Mouse (Mus musculus): ENCODE data around the gene Atad5. TPM values are rescaled to one million over a fixed set of nuclear protein-coding genes. Genes with fewer than 3 reads are reported as not detected.

Gene Atad5
- total and polyA plus RNA-seq, 2 experiments from 2014 or later = 3.3 to 4.7 TPM

- no peaks in the 10 kb centered on the region for H3K36me3 ChIP-seq (ENCODE audit: insufficient read depth, low read length)
- H3K27ac ChIP-seq = no peak overlapping the region
- no peaks in the 10 kb centered on the region for H3K4me1 ChIP-seq (ENCODE audit: insufficient read depth, low read length)
- no peak for TF ChIP-seq CTCF (IDR thresholded peaks at IDR 0.05; ENCODE audit: low read depth)
- no peak overlapping the region for H3K4me3 ChIP-seq (ENCODE audit: low read length)
- H3K4me2 ChIP-seq (ENCODE audit: low read depth, low read length) = no peak overlapping the region
- no peak overlapping the region for H3K9ac ChIP-seq (replicated peaks; ENCODE audit: low read length)
- H3K27me3 ChIP-seq (ENCODE audit: insufficient read depth, low read length) = no peaks in the 10 kb centered on the region
- DNase-seq (ENCODE audit: low spot score) (no peak), ATAC-seq (no peak)
- 75% methylated on average over 7 of the region's 7 CpGs for WGBS
- H3K9me3 ChIP-seq (ENCODE audit: low read length) = no peaks in the 10 kb centered on the region
Measured at GRCm38 (mm10) chr11:80163362-80164116, 74.3 kb downstream of the Atad5 start.

- no peak overlapping the region for H3K9ac ChIP-seq (replicated peaks; ENCODE audit: low read length)
- no peaks in the 10 kb centered on the region for H3K4me1 ChIP-seq (ENCODE audit: insufficient read depth, low read length)
- no peaks in the 10 kb centered on the region for H3K9me3 ChIP-seq (ENCODE audit: low read length)
- H3K27me3 ChIP-seq (ENCODE audit: insufficient read depth, low read length) = no peaks in the 10 kb centered on the region
- H3K27ac ChIP-seq = no peak overlapping the region
- DNase-seq (ENCODE audit: low spot score) = no peak
- H3K4me3 ChIP-seq (ENCODE audit: low read length) = no peak overlapping the region
- no peak for ATAC-seq
- H3K4me2 ChIP-seq (ENCODE audit: low read depth, low read length) = no peak overlapping the region
- no peaks in the 10 kb centered on the region for H3K36me3 ChIP-seq (ENCODE audit: insufficient read depth, low read length)
- 47% methylated on average over 2 of the region's 2 CpGs for WGBS
- TF ChIP-seq CTCF (IDR thresholded peaks at IDR 0.05; ENCODE audit: low read depth) = no peak
Measured at GRCm38 (mm10) chr11:80164224-80164623, 75.0 kb downstream of the Atad5 start.

DNA sequence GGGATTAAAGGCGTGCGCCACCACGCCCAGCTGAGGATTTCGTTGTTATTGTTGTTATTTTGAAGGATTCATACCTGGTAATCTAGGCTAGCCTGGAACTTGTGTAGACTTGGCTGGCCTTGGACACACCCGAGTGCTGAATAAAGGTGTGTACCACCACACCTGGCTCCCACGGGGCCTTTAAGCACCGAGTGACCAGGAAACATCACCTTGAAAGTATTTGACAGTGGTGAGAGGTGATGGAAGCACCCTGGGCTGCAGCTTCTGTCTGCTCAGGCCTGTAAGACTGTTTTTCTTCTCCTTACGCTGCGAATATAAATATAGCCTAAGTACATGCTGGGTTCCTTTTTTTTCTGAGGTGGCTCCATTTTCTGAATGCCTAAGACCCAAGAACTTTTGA lies 78.9 kb downstream of the Atad5 start:
- TF ChIP-seq CTCF (IDR thresholded peaks at IDR 0.05; ENCODE audit: low read depth) = no peak

GRCm38 (mm10) chr11:80168611-80169249 lies 79.5 kb downstream of the Atad5 start:
- Histone ChIP-seq H3K9me3 (ENCODE audit: low read length) (no peaks in the 10 kb centered on the region), H3K4me1 (ENCODE audit: insufficient read depth, low read length) (no peaks in the 10 kb centered on the region), H3K36me3 (ENCODE audit: insufficient read depth, low read length) (no peaks in the 10 kb centered on the region), H3K9ac (replicated peaks; ENCODE audit: low read length) (no peak overlapping the region), H3K27me3 (ENCODE audit: insufficient read depth, low read length) (no peaks in the 10 kb centered on the region), H3K4me2 (ENCODE audit: low read depth, low read length) (no peak overlapping the region), H3K4me3 (ENCODE audit: low read length) (no peak overlapping the region), H3K27ac (no peak overlapping the region)
- DNase-seq (ENCODE audit: low spot score) (no peak), ATAC-seq (no peak)
- TF ChIP-seq CTCF (IDR thresholded peaks at IDR 0.05; ENCODE audit: low read depth) = no peak
- 82% methylated on average over 4 of the region's 4 CpGs for WGBS

More for the DNA sequence above, 78.9 kb downstream of the Atad5 start:
- ATAC-seq (no peak), DNase-seq (ENCODE audit: low spot score) (no peak)
- Histone ChIP-seq H3K4me3 (ENCODE audit: low read length) (no peak overlapping the region), H3K4me2 (ENCODE audit: low read depth, low read length) (no peak overlapping the region), H3K4me1 (ENCODE audit: insufficient read depth, low read length) (no peaks in the 10 kb centered on the region), H3K27me3 (ENCODE audit: insufficient read depth, low read length) (no peaks in the 10 kb centered on the region), H3K9ac (replicated peaks; ENCODE audit: low read length) (no peak overlapping the region), H3K36me3 (ENCODE audit: insufficient read depth, low read length) (no peaks in the 10 kb centered on the region), H3K9me3 (ENCODE audit: low read length) (no peaks in the 10 kb centered on the region), H3K27ac (no peak overlapping the region)
- WGBS = 92% methylated on average over 9 of the region's 9 CpGs

- H3K27me3 ChIP-seq (ENCODE audit: insufficient read depth, low read length) = no peaks in the 10 kb centered on the region
- TF ChIP-seq CTCF (IDR thresholded peaks at IDR 0.05; ENCODE audit: low read depth) = no peak
- no peak overlapping the region for H3K27ac ChIP-seq
- H3K4me3 ChIP-seq (ENCODE audit: low read length) = no peak overlapping the region
- no peak for DNase-seq (ENCODE audit: low spot score)
- H3K9ac ChIP-seq (replicated peaks; ENCODE audit: low read length) = no peak overlapping the region
- 83% methylated on average over 3 of the region's 3 CpGs for WGBS
- no peak for ATAC-seq
- H3K4me2 ChIP-seq (ENCODE audit: low read depth, low read length) = no peak overlapping the region
- H3K36me3 ChIP-seq (ENCODE audit: insufficient read depth, low read length) = no peaks in the 10 kb centered on the region
- H3K4me1 ChIP-seq (ENCODE audit: insufficient read depth, low read length) = no peaks in the 10 kb centered on the region
- H3K9me3 ChIP-seq (ENCODE audit: low read length) = no peaks in the 10 kb centered on the region
Measured at GRCm38 (mm10) chr11:80169629-80170028, 80.4 kb downstream of the Atad5 start.

GRCm38 (mm10) chr11:80170351-80170750 lies 81.2 kb downstream of the Atad5 start:
- Histone ChIP-seq H3K27me3 (ENCODE audit: insufficient read depth, low read length) (no peaks in the 10 kb centered on the region), H3K4me3 (ENCODE audit: low read length) (no peak overlapping the region), H3K9ac (replicated peaks; ENCODE audit: low read length) (no peak overlapping the region), H3K9me3 (ENCODE audit: low read length) (no peaks in the 10 kb centered on the region), H3K4me2 (ENCODE audit: low read depth, low read length) (no peak overlapping the region), H3K27ac (no peak overlapping the region), H3K4me1 (ENCODE audit: insufficient read depth, low read length) (no peaks in the 10 kb centered on the region), H3K36me3 (ENCODE audit: insufficient read depth, low read length) (no peaks in the 10 kb centered on the region)
- TF ChIP-seq CTCF (IDR thresholded peaks at IDR 0.05; ENCODE audit: low read depth) = no peak
- WGBS = 76% methylated on average over 5 of the region's 5 CpGs
- ATAC-seq = no peak
- DNase-seq (ENCODE audit: low spot score) = no peak

DNA sequence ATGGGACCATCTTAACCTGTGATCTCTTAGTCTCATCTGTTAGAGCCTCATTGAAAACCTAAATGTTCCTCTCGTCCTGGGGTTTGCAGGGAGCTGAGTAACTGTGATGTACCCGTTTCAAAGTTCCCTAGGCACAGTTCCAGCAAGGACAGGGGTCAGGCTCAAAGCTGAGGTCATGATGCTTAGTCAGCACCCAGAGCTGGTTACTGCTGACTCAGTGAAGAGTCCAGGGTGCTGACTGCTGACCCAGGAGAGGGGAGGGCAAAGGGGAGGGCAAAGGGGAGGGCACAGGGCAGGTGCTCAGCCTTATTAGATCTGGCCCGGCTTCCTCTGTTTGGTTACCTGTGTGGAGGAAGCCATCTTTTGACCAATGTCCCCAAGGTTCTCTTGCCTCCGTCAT lies 82.7 kb downstream of the Atad5 start:
- Histone ChIP-seq H3K9ac (replicated peaks; ENCODE audit: low read length) (no peak overlapping the region), H3K4me1 (ENCODE audit: insufficient read depth, low read length) (no peaks in the 10 kb centered on the region), H3K27me3 (ENCODE audit: insufficient read depth, low read length) (no peaks in the 10 kb centered on the region), H3K36me3 (ENCODE audit: insufficient read depth, low read length) (no peaks in the 10 kb centered on the region), H3K4me3 (ENCODE audit: low read length) (no peak overlapping the region), H3K4me2 (ENCODE audit: low read depth, low read length) (no peak overlapping the region), H3K27ac (no peak overlapping the region), H3K9me3 (ENCODE audit: low read length) (no peaks in the 10 kb centered on the region)
- no peak for ATAC-seq
- no peak for DNase-seq (ENCODE audit: low spot score)
- TF ChIP-seq CTCF (IDR thresholded peaks at IDR 0.05; ENCODE audit: low read depth) = no peak
- WGBS = 64% methylated on average over 4 of the region's 4 CpGs
